Mouse (Mus musculus): ENCODE results near the gene Sgpp1. TPM values are rescaled to one million over a fixed set of nuclear protein-coding genes. Genes with fewer than 3 reads are reported as not detected.

The Sgpp1 gene
- polyA plus RNA-seq, 2 experiments = 9.2 to 17.7 TPM

GRCm38 (mm10) chr12:75734167-75734566 is 1.4 kb downstream of the Sgpp1 start:
- H3K4me1 ChIP-seq (replicated peaks; ENCODE audit: control insufficient read depth in 2 of 2, insufficient read depth in 2 of 2, low read length in 1 of 2) = peaks cover 4 to 7% of the 10 kb centered on the region in 2 experiments
- peak overlapping the region; percentile 79 for H3K4me2 ChIP-seq (ENCODE audit: low read depth)
- peak in 1 of 3 experiments; percentile 31 for DNase-seq (ENCODE audit: low read depth in 3 of 3, low spot score in 3 of 3)
- no peak overlapping the region for H3K27ac ChIP-seq
- H3K4me3 ChIP-seq (ENCODE audit: insufficient read depth in 1 of 2, low read depth in 2 of 2, low read length in 2 of 2) = peak overlapping the region; percentile 86
- H3K9ac ChIP-seq (replicated peaks) = peak overlapping the region; percentile 66
- H3K27me3 ChIP-seq (ENCODE audit: control insufficient read depth, insufficient read depth, low read length) = no peaks in the 10 kb centered on the region
- TF ChIP-seq EP300 (IDR thresholded peaks at IDR 0.05; ENCODE audit: low read depth) (no peak), CTCF (IDR thresholded peaks at IDR 0.05; ENCODE audit: low read depth) (no peak)
- 13% methylated on average over 10 of the region's 10 CpGs for whole genome bisulfite sequencing (ENCODE audit: insufficient replicate concordance)
- H3K9me3 ChIP-seq (ENCODE audit: control insufficient read depth, low read length) = no peaks in the 10 kb centered on the region
- no peak for ATAC-seq (ENCODE audit: insufficient read depth)
- no peaks in the 10 kb centered on the region for H3K36me3 ChIP-seq (replicated peaks; ENCODE audit: control insufficient read depth, insufficient read depth, low read depth)

- peak in 1 of 3 experiments; percentile 14 for DNase-seq (ENCODE audit: low read depth in 3 of 3, low spot score in 3 of 3)
- H3K27ac ChIP-seq = no peak overlapping the region
- no peak for TF ChIP-seq EP300 (IDR thresholded peaks at IDR 0.05; ENCODE audit: low read depth)
- TF ChIP-seq CTCF (IDR thresholded peaks at IDR 0.05; ENCODE audit: low read depth) = no peak
Observed at GRCm38 (mm10) chr12:75733331-75734070, 2.0 kb downstream of the Sgpp1 start.

GRCm38 (mm10) chr12:75731927-75732443 is 3.5 kb downstream of the Sgpp1 start:
- peaks cover 4 to 10% of the 10 kb centered on the region in 2 experiments for H3K4me1 ChIP-seq (replicated peaks; ENCODE audit: control insufficient read depth in 2 of 2, insufficient read depth in 2 of 2, low read length in 1 of 2)
- no peaks in the 10 kb centered on the region for H3K27me3 ChIP-seq (ENCODE audit: control insufficient read depth, insufficient read depth, low read length)
- no peaks in the 10 kb centered on the region for H3K9me3 ChIP-seq (ENCODE audit: control insufficient read depth, low read length)
- 73% methylated on average over 6 of the region's 6 CpGs for WGBS (ENCODE audit: insufficient replicate concordance)
- no peak overlapping the region for H3K27ac ChIP-seq
- H3K4me2 ChIP-seq (ENCODE audit: low read depth) = peak overlapping the region; percentile 33
- no peaks in the 10 kb centered on the region; the same call in 1 of the 2 replicates for H3K36me3 ChIP-seq (replicated peaks; ENCODE audit: control insufficient read depth, insufficient read depth, low read depth)
- H3K4me3 ChIP-seq (ENCODE audit: insufficient read depth in 1 of 2, low read depth in 2 of 2, low read length in 2 of 2) = no peak overlapping the region
- no peak for TF ChIP-seq EP300 (IDR thresholded peaks at IDR 0.05; ENCODE audit: low read depth)
- TF ChIP-seq CTCF (IDR thresholded peaks at IDR 0.05; ENCODE audit: low read depth) = no peak
- no peak for ATAC-seq (ENCODE audit: insufficient read depth)
- no peak for DNase-seq (ENCODE audit: low read depth in 3 of 3, low spot score in 3 of 3)
- no peak overlapping the region for H3K9ac ChIP-seq (replicated peaks)

More at GRCm38 (mm10) chr12:75733331-75734070, 2.0 kb downstream of the Sgpp1 start:
- no peak for ATAC-seq (ENCODE audit: insufficient read depth)
- no peaks in the 10 kb centered on the region for H3K9me3 ChIP-seq (ENCODE audit: control insufficient read depth, low read length)
- no peaks in the 10 kb centered on the region; the same call in 1 of the 2 replicates for H3K36me3 ChIP-seq (replicated peaks; ENCODE audit: control insufficient read depth, insufficient read depth, low read depth)
- peak overlapping the region; percentile 86 for H3K4me3 ChIP-seq (ENCODE audit: insufficient read depth in 1 of 2, low read depth in 2 of 2, low read length in 2 of 2)
- H3K4me1 ChIP-seq (replicated peaks; ENCODE audit: control insufficient read depth in 2 of 2, insufficient read depth in 2 of 2, low read length in 1 of 2) = peaks cover 4 to 7% of the 10 kb centered on the region in 2 experiments
- peak overlapping the region; percentile 66 for H3K9ac ChIP-seq (replicated peaks)
- peak overlapping the region; percentile 79 for H3K4me2 ChIP-seq (ENCODE audit: low read depth)
- 29% methylated on average over 7 of the region's 7 CpGs for WGBS (ENCODE audit: insufficient replicate concordance)
- H3K27me3 ChIP-seq (ENCODE audit: control insufficient read depth, insufficient read depth, low read length) = no peaks in the 10 kb centered on the region

GRCm38 (mm10) chr12:75731508-75731907 is 4.0 kb downstream of the Sgpp1 start:
- Histone ChIP-seq H3K4me1 (replicated peaks; ENCODE audit: control insufficient read depth in 2 of 2, insufficient read depth in 2 of 2, low read length in 1 of 2) (peaks cover 4 to 10% of the 10 kb centered on the region in 2 experiments), H3K4me2 (ENCODE audit: low read depth) (0 out of 2 replicates have a peak overlapping the region, but pooled peaks have one; percentile 1), H3K27ac (no peak overlapping the region), H3K36me3 (replicated peaks; ENCODE audit: control insufficient read depth, insufficient read depth, low read depth) (no peaks in the 10 kb centered on the region; the same call in 1 of the 2 replicates), H3K4me3 (ENCODE audit: insufficient read depth in 1 of 2, low read depth in 2 of 2, low read length in 2 of 2) (no peak overlapping the region), H3K27me3 (ENCODE audit: control insufficient read depth, insufficient read depth, low read length) (no peaks in the 10 kb centered on the region), H3K9me3 (ENCODE audit: control insufficient read depth, low read length) (no peaks in the 10 kb centered on the region), H3K9ac (replicated peaks) (no peak overlapping the region)
- ATAC-seq (ENCODE audit: insufficient read depth) = no peak
- DNase-seq (ENCODE audit: low read depth in 3 of 3, low spot score in 3 of 3) = no peak
- TF ChIP-seq CTCF (IDR thresholded peaks at IDR 0.05; ENCODE audit: low read depth) (no peak), EP300 (IDR thresholded peaks at IDR 0.05; ENCODE audit: low read depth) (no peak)
- WGBS (ENCODE audit: insufficient replicate concordance) = 75% methylated on average over 3 of the region's 3 CpGs

GRCm38 (mm10) chr12:75730458-75730857 is 5.1 kb downstream of the Sgpp1 start:
- no peaks in the 10 kb centered on the region; the same call in 1 of the 2 replicates for H3K36me3 ChIP-seq (replicated peaks; ENCODE audit: control insufficient read depth, insufficient read depth, low read depth)
- no peak for TF ChIP-seq CTCF (IDR thresholded peaks at IDR 0.05; ENCODE audit: low read depth)
- no peak for TF ChIP-seq EP300 (IDR thresholded peaks at IDR 0.05; ENCODE audit: low read depth)
- no peak overlapping the region for H3K9ac ChIP-seq (replicated peaks)
- H3K4me3 ChIP-seq (ENCODE audit: insufficient read depth in 1 of 2, low read depth in 2 of 2, low read length in 2 of 2) = no peak overlapping the region
- H3K9me3 ChIP-seq (ENCODE audit: control insufficient read depth, low read length) = no peaks in the 10 kb centered on the region
- DNase-seq (ENCODE audit: low read depth in 3 of 3, low spot score in 3 of 3) (no peak), ATAC-seq (ENCODE audit: insufficient read depth) (no peak)
- no peak overlapping the region for H3K4me2 ChIP-seq (ENCODE audit: low read depth)
- 67% methylated on average over 4 of the region's 4 CpGs for WGBS (ENCODE audit: insufficient replicate concordance)
- no peak overlapping the region for H3K27ac ChIP-seq
- H3K4me1 ChIP-seq (replicated peaks; ENCODE audit: control insufficient read depth in 2 of 2, insufficient read depth in 2 of 2, low read length in 1 of 2) = peaks cover 6 to 7% of the 10 kb centered on the region in 2 experiments
- H3K27me3 ChIP-seq (ENCODE audit: control insufficient read depth, insufficient read depth, low read length) = no peaks in the 10 kb centered on the region

Data from liver, embryonic 14.5 days (tissue).